Mouse (Mus musculus): ENCODE results near the gene Cblc.

Gene Cblc

GRCm38 (mm10) chr7:19750217-19751069 is 46.2 kb downstream of the Cblc start, which contains the start of gene Nectin2:
Gene Nectin2 (minus strand): TSS chr7:19750483.
- DNase-seq (ENCODE audit: low spot score), result peak; percentile 92

- peak; percentile 98 for DNase-seq (ENCODE audit: low spot score)
Observed at GRCm38 (mm10) chr7:19749389-19750216, 47.0 kb downstream of the Cblc start.

- no peak for DNase-seq (ENCODE audit: low spot score)
Observed at GRCm38 (mm10) chr7:19748219-19749195, 48.1 kb downstream of the Cblc start.

- no peak for DNase-seq (ENCODE audit: low spot score)
Observed at GRCm38 (mm10) chr7:19747420-19748218, 49.0 kb downstream of the Cblc start.

GRCm38 (mm10) chr7:19746426-19747201 is 50.0 kb downstream of the Cblc start:
- no peak for DNase-seq (ENCODE audit: low spot score)

GRCm38 (mm10) chr7:19745971-19746370 is 50.6 kb downstream of the Cblc start:
- no peak for DNase-seq (ENCODE audit: low spot score)

GRCm38 (mm10) chr7:19744590-19745385 is 51.8 kb downstream of the Cblc start:
- DNase-seq (ENCODE audit: low spot score), result no peak

GRCm38 (mm10) chr7:19743791-19744190 is 52.8 kb downstream of the Cblc start:
- no peak for DNase-seq (ENCODE audit: low spot score)

GRCm38 (mm10) chr7:19742468-19742867 is 54.1 kb downstream of the Cblc start:
- DNase-seq (ENCODE audit: low spot score), result no peak

GRCm38 (mm10) chr7:19741329-19742031 is 55.1 kb downstream of the Cblc start:
- DNase-seq (ENCODE audit: low spot score), result no peak

GRCm38 (mm10) chr7:19740269-19740668 is 56.3 kb downstream of the Cblc start:
- no peak for DNase-seq (ENCODE audit: low spot score)

- DNase-seq (ENCODE audit: low spot score), result no peak
Observed at GRCm38 (mm10) chr7:19738771-19739170, 57.8 kb downstream of the Cblc start.

GRCm38 (mm10) chr7:19736389-19737057 is 60.1 kb downstream of the Cblc start:
- no peak for DNase-seq (ENCODE audit: low spot score)

- DNase-seq (ENCODE audit: low spot score), result no peak
Observed at GRCm38 (mm10) chr7:19734178-19734666, 62.4 kb downstream of the Cblc start.
